Mouse (Mus musculus) v-Abl transformed pro-B cells (cell line): Measurements from ENCODE around the gene Stxbp3.

Experiments used
- in situ Hi-C, 2 experiments: fragments of 400-800 bp; cut with MboI; formaldehyde crosslinking; loops; one replicate each; pipeline ENCODE4 v1.15.1; 2025; ENCODE audit not compliant: unreplicated experiment in 2 of 2

Stxbp3 gene

DNA sequence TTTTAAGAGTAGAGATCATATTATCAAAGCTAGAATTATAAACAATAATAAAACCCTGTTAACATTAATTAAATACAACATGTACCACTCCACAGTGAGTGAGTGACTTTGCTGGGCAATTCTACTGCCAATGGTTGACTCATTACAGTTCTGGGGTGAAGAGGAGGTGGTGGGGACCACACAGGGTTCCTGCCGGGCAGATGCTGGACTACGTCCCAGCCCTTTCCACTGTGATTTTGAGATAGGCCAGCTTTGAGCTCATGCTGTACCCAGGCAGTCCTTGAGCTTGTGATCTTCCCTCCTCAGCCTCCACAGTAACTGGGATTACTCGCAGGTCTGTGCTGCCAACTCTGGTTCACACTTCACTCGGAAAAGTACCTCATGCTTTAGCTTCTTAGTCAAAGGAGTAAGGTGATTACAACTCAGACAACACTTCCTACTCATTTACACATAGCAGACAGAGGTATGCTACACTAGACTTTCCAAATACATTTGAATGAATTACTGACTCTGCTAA is 29.5 kb downstream of the Stxbp3 start:
- in situ Hi-C loops, result no loop called here

DNA sequence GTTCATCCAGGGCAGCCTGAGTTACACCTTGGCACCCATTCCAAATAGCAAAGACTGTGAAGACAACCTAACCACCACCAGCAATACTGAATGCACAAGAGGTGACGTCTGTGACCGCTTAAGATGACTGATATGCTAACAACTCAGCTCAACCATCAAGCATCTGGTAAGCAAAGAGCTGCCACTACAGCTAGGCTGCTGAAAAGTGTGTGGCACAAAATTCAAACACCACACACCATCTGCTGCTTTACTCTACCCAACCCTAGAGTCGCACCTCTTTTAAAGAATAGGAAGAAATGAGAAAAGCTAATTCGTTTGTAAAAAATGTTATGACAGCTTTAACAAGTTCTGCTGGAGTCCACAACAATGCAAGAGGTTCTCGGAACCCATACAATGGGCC is 34.7 kb downstream of the Stxbp3 start:
- in situ Hi-C loops, result no loop called here

DNA sequence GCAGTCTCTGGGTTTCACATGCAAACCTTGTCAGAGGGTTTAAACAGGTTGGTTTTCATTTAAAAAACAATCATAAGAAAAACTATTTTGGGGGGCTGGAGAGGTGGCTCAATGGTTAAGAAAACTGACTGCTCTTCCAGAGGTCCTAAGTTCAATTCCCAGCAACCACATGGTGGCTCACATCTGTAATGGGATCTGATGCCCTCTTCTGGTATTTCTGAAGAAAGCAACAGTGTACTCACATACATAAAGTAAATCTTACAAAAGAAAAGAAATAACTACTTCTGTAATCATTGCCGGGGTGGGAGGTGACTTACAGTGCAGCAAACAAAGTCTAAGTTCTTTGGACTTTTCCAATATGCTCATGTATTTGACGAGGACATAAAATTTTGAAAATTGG is 42.0 kb downstream of the Stxbp3 start:
- in situ Hi-C loops, result no loop called here

DNA sequence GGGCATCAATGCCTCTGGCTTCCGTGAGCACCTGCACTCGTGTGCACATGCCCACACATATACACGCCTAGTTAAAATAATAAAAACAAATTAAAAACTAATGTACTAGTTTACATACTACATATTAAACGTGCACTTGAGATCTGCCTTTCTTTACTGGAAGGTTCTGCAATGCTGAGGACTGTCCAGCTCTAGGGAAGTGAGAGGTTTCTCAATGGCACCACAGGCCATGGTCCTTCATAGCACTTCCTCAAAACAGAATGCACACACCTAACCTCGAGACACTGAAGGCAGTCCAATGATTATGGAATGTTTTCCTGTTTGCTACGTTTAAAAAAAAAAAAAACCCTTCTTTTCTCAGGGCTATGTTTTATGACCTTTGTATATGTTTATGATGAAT is 42.6 kb downstream of the Stxbp3 start:
- in situ Hi-C loops, result no loop called here

DNA sequence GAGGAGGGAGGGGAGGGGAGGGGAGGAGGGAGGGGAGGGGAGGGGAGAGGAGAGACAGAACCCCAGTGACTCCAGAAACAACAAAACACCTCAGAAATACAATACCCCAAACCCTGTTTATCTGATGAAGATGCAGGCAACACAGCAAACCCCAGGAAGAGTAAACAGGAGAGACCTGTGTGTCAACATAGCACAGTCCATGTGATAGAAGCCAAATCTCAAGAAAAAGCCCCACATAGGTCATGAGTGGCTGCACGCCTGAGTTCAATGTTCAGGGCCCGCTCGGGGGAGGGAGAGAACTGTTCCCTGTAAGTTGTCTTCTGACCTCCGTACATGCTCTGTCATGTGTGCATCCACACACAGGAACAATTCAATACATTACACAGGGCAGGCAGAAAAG is 43.9 kb downstream of the Stxbp3 start:
- in situ Hi-C loops, result no loop called here

DNA sequence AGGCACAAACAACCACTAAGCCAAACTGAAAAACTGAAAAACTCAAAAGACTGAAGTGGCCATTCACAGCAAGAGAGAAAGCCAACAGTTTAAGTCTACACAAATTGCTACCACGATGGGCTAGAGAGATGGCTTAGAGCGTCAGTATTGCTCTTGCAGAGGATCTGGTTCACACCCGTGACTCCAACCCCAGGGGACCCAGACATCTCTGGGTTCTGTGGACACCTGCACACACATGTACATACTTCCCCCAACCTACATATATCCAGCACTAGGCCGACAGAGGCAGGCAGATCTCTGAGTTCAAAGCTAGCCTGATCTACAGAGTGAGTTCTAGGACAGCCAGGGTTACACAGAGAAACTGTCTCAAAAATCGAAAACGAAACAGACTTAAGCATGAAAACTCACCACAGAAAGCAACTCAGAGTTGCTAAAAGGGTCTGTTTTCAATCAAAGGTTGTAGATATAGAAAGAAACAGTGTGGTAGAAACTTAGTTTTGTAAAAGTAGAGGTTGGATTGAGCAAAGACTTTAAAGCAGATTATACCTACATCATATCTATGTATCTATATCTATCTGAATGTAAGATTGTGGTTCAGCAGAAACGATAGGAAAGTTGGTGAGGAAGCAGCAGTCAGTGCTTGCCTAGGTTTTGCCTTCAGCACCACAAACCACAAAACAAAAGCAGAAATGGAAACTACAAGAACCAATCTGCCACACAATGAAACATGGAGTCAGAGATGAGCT is 44.6 kb downstream of the Stxbp3 start:
- in situ Hi-C loops, result no loop called here

DNA sequence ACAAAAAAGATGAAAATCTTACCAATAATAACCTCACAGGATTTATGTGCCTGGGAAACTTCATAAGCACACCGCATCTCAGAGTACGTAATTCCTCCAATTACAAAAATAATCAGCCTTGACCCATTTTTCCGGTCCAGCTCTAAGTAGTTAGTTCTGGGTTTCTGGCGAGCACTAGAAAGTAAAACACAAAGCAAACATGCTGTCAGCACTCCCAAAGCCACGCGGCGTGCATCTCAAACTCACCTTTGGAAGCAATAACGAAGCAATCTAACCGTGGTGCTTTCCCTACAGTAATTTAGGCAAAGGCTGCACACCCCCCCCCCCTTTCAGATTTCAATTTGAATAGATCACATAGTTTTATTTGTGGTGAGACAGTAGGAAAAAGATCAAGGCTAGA is 45.5 kb downstream of the Stxbp3 start:
- in situ Hi-C loops, result no loop called here

DNA sequence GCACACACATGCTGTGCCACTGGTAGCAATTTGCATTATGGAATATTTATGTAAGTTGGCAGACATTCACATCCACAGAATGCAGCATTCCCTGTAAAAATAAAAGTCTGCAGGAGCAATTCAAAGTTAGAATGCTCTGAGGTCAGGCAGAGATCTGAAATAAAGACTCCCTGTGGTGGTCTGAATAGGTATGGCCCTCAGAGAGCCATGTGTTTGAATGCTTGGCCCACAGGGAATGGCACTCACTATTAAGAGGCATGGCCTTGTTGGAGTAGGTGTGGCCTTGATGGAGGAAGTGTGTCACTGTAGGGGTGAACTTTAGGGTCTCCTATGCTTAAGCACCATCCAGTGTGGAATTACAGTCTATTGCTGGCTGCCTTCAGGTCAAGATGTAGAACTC is 47.9 kb downstream of the Stxbp3 start:
- in situ Hi-C loops, result no loop called here

DNA sequence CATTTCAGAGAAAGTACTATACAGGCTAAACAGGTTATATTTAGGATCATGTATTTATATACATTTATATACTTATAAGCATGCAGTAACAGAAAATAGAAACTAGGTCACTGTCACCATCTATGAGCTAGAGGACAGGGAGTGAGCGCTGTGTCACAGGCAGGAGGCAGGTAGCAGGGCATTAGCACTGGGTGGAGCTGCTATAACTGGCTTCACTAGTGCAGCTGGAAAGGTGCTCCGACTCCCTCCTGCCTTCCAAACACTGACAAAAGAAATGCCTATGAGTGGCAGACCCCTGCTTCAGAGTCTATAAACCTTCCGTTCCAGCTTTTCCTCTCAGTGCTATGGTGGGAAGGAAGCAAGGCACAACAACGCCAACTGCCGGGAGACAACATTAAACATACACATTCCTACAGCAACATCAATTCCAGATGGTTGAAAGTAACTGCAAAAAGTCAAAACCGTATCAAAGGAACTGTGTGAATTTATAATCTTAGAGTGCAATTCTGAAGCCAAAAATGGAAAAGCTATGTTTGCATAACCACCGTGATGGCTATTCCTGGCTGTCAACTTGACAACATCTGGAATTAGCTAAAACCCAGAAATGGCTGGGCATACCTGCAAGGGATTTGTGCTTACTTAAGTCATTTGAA is 49.1 kb downstream of the Stxbp3 start:
- in situ Hi-C loops, result no loop called here

DNA sequence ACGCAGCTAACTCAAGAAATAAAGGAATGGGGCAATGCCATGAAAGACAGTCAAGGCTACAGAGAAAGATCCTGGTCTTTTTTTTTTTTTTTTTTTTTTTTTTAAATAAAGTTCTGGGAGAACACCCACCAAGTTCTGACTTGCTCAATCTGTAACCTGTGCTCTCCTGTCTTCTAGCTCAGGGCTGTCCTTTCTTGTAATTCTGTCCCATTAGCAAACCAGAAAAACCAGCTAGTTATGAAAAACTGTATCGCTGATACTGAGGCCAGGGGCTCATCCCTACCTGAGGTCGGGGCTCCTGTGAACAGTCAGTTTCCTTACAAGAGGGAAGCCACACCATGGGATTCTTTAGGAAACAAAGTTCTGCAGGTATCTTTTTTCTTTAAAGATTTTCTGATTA is 49.8 kb downstream of the Stxbp3 start:
- in situ Hi-C loops, result no loop called here

DNA sequence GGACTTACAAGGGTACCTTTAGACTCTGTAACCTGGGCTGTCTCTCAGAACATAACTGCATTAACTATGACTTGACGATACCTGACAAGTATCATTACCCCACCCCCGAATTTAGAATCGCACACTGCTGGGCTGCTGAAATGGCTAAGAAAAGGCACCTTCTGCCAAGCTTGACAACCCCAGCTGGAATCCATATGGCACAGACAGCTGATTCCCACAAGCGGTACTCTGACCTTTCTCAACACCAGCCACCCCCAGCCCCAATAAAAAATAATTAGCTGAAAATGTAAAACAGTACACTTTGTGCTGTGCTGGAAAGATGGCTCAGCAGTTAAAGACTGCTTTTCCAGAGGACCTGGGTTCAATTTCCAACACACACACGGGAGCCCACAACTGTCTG is 51.0 kb downstream of the Stxbp3 start:
- in situ Hi-C loops, result no loop called here

DNA sequence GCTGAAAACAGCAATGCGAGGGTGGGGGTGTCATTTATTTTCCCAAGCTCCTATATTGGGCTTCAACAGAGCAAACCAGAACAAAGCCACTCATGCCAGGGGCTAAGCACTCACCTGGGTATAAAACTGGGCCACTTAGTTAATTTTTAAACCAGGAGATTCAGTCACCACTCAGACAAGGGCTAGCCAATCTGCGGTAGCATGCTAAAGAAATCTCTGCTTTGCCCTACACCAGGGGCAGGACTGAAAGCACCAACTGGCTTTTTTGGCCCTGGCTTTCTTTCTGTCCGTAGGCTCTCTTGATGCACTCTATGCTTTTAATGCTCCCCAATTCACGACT is 51.9 kb downstream of the Stxbp3 start:
- in situ Hi-C loops, result no loop called here

DNA sequence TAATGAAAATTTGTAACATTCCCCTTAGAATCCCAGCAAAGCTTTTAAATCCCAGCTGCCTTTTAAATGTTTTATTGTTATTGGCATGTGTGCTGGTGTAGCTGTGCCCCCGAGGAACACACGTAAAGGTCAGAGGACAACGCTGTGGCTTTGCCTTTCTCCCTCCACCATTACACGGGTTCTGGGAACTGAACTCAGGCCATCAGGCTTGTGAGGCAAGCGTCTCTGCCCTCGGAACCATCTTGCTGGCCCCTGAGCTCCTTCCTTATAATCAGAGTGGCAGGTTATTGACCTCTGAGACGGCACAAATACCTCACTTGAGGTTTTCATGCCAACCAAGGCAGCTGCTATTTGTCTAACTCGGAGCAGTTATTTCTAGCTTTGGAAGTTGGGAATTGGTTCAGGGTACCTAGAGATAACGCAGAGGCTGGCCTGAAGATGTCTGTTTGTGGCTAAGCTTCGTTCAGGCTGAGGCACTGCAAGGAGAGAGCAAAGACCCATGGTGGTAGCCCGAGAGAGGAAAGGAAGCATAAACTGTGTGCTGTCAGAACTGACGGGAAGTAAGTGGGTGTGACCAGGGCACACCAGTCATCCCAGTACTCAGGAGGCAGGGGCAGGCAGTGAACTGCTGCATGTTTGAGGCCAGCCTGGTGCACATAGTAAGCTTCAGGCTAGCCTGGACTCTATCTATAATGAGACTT is 52.4 kb downstream of the Stxbp3 start:
- in situ Hi-C loops, result no loop called here

DNA sequence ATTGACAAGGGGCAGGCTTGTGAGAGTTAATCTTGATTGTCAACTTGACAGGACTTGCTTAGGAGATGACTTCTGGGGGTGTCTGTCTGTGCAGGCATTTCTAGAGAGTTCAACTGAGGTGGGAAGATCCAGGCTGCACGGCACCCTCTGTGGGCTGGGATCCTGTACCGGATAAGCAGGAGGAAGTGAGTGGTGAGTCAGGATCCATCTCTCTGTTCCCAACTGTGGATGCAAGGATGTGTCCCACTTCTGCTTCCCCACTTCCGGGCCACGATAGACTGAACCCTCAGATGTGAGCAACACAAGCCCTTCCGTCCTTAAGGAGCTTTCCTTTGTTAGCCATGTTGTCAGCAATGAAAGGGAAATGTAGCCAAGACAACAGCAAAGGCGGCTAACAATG is 53.8 kb downstream of the Stxbp3 start:
- in situ Hi-C loops, result no loop called here

DNA sequence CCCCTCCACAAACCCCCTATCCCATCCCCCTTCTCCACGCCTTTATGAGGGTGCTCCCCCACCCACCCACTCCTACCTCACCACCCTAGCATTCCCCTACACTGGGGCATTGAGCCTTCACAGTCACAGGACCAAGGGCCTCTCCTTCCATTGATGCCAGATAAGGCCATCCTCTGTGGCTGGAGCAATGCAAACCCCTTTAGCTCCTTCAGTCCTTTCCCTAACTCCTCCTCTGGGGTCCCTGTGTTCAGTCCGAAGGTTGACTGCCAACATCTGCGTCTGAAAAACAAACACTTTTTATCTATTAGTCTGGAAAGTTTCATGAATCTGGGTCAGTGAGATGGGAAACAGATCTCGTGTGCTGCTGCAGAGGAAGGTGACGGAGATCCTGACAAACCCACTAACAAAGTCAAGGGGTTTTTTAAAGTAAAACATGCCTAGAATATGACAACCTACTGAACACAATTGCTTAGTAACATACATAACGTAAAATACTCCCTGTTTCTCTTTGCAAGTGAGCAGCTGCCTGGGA is 57.9 kb downstream of the Stxbp3 start:
- in situ Hi-C loops, result no loop called here

DNA sequence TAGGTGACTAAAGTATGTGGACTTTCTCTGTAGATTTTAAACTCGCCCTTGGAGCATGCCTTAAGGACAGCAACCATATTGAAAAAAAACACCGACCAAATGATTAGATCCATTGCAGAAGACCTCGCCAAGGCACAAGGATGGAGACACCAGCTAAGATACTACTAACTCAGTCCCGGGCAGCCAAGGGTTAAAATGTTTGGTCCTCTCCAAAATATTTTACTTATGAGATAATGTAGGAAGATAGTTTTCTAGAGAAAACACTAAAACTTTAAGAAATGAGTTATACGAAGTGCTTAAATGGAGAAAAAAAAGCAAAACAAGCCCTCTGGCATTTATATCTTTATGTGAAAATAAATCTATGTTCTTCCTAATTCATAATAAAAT is 58.4 kb downstream of the Stxbp3 start:
- in situ Hi-C loops, result no loop called here

DNA sequence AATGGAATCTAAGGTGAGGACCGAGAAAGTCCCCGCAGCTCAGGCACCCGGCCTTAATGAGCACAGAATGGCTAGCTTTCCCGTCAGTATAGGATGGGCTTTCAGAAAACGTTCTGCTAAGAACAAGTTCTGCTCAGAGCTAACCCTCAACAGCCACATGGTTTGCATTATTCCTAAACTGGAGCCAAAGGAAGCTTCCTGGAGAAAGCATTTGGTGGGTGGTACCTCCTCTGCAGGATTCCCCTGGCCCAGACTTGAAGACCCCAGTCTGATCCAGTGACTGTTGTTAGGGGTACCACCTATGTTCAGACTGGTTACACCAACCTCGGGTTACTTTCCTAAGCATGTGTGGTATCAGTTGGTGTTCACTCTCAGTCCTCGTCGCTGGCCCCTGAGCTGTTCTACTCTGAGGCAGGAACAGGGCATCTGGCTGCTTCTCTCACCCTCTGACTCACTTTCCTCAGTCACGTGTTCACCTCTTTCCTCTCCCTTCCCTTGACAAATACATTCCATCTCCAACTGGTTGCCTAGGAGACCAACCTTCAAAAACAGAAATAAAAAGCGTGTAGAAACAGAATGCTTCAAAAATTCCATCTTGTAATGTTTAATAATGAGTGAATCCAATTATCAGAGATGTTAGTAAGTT is 59.0 kb downstream of the Stxbp3 start:
- in situ Hi-C loops, result no loop called here

DNA sequence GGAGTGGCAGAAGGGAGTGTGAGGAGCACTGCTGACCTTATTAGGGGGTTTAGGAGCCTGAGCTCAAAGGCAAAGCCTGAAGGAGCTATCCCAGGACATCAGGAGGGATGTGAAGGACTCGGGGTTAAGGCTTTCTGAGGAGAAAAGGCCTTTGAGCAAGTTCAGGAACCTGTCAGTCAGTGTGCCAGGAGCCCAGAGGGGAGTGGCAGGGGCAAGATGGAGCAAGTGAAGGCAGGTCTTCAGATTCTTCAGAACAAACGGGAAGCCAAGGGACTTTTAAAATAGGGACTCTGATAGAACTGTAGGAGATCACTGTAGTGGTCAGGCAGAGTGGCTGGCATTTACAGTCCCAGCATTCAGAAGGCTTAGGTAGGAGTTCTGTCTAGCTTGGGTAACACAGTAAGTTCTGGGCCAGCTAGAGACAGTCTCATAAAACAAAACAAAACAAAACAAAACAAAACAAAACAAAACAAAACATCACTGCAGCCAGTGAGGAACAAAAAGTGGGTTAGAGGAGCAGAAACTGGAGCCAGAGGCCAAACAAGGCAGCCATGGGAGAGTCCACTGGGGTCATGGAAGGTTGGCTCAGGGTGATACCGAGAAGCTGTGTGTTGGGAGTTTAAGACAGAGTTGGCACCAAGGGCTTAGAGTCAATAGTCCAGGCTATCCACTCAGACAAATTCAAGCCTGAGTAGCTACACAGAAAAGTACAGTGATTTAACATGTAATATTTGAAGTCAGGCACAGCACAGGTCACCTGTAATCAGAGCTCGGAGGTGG is 61.4 kb downstream of the Stxbp3 start:
- in situ Hi-C loops, result loop anchor here (10.0 kb wide), 2 partner anchors 244 to 314 kb away; partner anchors contain the start of genes 1700013F07Rik (in 1 of the 2) and 5330417C22Rik (in 1 of the 2)

DNA sequence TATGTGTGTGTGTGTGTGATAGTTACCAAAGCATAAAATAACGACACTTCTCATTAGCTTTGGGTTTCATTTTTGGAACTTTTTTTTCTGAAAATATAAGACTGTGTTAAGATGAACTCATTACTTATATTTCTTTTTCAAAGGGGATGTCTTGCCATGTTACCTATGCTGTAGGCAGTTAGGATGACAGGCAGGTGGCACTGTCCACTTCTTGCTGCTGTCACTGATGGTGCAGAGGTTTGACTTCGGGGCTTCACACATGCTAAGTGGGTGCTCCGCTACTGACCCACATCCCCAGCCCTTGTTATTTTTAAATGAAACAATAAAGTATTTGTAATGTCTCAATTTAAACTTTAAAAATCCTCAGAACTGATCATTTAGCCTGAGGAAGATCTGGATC is 67.5 kb downstream of the Stxbp3 start:
- in situ Hi-C loops, result loop anchor here (5.0 to 25.0 kb wide), 7 partner anchors 76 to 714 kb away; partner anchors contain the start of genes 1700013F07Rik (in 1 of the 2) and 5330417C22Rik (in 1 of the 2)

DNA sequence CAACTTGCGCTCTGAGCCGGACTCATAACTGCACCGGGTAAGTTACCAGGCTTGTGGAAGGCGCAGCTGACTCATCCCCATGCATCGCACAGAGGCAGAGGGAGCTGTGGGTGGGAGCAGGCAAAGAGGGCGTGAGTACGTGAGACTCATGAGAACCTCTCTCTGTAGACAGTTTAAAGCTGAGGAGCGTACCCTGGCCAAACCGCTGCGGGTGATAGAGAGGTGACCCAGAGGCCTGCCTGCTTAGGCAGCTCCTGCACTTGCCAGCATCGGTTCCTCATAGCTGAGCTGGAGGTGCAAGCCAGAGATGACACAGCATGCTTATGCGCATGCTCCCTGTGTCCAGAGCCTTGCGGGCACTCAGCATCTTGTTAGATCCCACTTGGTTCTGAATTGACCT is 68.1 kb downstream of the Stxbp3 start:
- in situ Hi-C loops, result loop anchor here (5.0 to 25.0 kb wide), 7 partner anchors 75 to 715 kb away; partner anchors contain the start of genes 1700013F07Rik (in 1 of the 2) and 5330417C22Rik (in 1 of the 2)
